Mouse (Mus musculus): ENCODE data around the gene Zwint.
A peak's percentile ranks its signal among the peaks of the same experiment; 100 is the strongest.

Gene Zwint

DNA sequence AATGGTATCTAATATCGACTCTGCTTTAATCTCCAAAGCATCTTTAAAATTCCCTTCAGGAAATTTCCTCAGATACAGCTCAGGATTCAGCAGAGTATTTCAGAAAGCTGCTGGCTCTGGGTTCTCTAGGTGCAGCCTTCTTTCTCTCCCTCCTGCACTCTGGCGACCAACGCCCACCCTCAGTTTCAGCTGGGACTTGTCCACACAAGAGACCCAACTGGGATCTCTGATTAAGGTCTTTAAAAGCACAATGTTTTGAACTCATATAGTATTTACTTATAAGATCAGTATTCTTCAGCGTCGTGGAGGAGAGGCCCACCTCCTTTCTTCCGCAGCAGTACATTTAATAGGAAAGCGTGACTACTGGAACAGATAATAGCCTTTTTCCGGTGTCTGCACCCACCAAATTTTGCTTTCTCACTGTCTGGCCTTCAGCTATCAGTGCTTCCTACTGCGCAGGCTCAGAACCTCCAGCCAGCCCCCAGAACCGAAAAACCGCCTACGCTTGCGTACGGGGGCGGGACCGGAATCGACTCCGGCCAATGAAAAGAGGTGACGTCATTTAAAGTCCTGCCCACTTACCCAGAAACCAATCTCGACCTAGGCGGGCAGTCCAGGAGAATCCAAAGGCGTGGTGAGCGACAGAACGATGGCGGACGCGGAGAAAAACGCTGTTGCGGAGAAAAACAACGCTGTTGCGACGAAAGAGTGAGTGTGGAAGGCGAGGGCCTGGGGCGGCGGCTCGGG is at the start of gene Zwint:
TSS of gene Zwint (plus strand) at position 576 of the 747 bp plus-strand sequence.
- DNase-seq (ENCODE audit: low read depth) = peak; percentile 97

DNA sequence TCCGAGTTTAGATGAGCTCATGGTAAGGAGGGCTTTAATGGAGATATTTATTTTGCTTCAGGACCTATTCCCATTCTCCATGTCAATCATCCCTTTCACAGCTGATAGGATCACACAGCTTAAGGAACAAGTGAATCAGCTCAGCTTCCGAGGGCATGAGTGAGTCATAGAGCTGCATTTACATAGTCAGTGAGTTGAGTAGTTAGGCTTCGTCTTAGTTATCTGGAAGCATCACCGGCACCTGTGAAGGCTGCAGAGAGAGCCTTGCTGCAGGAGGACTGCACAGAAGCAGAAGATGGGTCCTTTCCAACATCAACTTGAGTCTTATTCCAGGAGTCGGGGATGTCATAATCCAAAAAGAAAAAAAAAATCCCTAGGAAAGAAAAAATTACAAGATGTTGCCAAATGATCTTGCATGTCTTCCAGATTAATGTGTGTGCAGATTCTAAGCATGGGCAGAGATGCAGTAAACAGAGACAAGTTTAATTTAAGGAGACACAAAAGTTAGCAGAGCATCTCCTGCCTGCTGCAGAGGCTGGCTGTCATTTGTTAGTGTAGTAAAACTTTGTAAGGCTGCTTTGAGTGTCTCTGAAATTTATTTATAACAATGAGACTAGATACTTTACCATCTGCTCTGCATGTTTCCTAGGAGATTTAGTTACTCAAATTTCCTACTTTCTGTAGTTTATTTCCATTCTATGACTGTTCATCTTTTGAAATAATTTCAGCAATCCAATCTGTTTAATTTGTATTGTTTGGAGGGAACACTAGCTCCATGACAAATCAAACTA is 41.3 kb upstream of the Zwint start:
- DNase-seq (ENCODE audit: low read depth) = no peak

DNA sequence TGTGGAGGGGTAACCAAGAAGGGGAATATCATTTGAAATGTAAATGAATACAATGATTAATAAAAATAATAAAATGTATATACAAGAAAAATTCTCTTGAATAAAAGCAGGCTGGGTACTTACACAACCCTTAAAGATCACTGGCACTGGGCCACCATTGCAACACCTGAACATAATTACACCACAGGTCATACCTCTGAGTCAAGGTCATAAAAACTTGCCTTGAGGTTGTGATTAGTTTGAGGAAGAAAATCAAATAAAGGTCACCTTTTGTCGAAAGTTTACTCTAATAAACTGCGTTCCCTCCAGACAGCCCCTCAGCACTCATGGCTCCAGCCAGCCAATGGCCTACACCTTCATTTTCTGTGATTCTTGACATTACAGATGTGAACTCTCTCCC is 38.5 kb upstream of the Zwint start:
- DNase-seq (ENCODE audit: low read depth) = no peak

DNA sequence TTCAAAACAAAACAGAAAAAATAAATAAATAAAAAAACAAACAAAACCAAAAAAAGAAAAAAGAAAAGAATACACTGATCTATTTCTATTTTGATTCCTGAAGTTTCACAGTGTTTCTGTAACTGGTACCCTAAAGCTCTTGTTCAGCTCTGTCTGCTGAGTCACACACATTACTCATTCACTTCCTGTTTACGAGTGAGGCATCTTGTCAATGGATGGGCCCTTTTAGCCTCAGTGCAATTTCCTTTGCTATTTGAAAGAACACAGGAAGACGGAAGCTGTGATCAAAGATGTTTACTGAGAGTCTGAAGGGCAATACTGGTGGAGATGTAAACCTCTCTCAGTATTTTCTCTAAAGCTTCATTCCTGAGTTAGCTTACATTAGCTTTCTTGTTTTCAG is 34.1 kb upstream of the Zwint start:
- peak; percentile 5 for DNase-seq (ENCODE audit: low read depth)

DNA sequence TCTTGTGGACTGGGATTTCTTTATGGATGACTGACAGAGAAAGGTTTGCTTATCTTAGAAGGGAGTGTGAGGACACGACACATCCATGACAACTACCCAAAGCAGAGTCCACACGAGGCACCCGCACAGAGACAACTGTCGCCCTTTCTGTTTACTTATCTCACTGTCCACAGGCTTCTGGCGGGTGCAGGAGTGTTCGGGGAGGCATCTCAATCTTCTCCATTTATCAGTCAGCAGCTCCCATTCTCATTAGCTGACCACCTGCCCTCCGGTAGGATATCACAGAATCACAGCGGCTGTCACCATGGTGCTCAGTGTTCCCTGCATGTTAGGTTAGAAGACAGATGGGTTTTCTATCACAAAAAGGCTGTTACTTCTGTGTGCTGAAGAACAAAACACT is 31.1 kb upstream of the Zwint start:
- no peak for DNase-seq (ENCODE audit: low read depth)

DNA sequence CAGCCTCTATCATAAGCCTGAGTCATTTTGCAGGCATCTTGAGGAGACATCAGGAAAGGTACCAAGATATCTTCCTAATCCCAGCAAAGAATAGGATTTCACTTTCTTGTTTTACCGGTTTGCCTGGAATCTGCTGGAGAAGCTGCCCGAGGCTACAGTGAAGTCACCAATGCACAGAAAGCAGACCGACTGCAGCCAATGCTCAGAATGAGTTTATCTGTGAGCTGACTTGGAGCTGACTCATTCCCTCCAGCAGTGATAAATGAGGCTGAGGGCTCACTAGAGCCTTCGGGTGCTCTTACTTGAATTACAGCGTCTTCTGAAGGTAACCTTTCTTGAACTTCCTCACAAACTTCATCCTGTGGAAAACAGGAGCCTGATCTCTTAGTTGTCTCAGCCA is 20.5 kb upstream of the Zwint start:
- DNase-seq (ENCODE audit: low read depth) = no peak

DNA sequence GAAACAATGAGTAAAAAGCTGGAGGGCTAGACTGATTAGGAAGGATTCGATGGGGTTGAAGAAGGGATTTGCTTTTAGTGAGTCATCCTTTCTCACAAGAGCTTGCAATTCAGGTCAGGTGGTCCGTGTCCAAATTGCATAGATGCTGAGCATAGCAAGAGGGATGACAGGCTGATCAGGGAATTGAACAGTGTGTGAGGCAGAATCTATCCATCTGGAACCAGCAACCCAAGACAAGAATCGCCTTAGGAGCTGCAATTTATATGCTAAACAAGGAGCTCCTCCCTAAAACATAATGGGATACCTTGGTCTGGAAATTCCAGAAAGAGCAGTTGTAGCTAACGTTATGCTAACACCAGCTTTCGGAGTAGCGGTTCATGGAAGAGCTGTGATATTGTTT is 3.8 kb upstream of the Zwint start:
- no peak for DNase-seq (ENCODE audit: low read depth)

DNA sequence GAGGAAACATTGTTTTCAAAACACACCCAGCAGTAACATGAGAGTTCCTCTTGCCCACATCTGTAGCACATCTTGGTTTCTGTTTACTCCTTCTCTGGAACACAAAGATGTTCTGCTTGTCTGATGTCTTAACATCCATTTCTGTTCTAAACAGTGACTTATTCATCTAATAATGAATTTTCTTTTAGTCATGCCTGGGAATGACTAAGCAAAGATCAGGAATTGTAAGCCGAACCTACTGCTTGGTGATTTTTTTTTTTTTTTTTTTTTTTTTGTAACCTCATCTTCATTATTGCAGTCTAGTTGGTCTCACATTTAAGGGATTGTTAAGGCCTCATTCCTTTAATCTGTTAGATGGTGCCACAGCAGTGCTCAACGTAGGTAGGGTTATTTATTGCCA is 848 bp upstream of the Zwint start:
- no peak for DNase-seq (ENCODE audit: low read depth)

DNA sequence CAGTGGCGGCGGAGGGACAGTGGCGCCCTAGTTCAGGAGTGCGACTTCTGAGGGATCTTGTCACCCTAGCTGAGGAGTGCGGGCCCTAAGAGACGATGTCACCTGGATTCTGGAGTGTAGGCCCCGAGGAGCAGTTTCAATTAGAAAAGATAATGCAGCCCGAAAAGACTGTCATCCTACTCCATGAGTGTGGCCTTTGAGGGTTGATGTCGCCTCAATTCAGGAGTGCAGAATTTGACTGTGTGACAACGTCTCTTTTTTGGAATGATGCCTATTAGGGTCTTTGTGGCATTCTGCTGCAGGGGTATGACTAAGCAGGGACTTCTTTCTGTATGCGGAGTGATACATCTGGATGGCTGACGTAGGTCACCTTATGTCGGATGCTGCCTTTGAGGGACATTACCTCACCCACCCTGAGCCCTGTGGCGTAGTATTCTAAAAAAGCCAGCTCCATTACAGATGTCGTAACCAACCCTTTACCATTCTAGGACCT is 418 bp downstream of the Zwint start:
- DNase-seq (ENCODE audit: low read depth) = peak; percentile 62

DNA sequence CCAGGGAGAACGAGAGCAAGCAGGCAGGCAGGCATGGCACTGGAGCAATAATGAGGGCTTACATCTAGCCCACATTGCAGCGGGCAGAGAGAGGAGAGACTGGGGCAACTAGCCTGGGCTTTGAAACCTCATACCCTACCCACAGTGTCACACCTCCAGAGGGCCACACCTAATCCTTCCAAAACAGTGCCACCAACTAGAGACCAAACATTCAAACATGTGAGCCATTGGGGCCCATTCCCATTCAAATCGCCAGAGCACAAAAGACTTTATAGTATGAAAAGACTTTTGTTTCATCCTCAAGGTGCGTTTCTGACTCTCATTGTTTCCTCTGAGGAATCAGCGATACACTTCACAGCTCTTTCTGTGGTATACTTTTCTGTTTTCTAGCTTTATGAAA is 4.6 kb downstream of the Zwint start:
- DNase-seq (ENCODE audit: low read depth) = no peak

DNA sequence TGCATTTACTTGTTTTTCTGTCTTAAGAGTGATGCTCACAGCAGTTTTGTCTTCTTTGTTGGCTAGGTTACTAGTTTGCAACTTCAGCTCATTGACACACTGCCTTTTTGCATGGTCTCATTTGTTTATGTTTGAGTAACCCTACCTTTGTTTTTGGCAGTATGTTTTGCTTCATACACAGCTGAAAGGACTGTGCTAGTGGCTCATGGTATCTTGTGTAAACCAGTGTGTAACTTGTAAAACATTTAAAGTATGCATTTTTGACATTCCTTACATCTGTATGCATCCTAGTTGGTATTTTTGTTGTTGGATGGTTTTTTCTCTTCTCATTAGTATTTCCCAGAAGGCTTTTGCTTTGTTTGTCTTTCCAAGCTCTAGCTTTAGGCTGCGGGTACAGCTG is 5.7 kb downstream of the Zwint start:
- no peak for DNase-seq (ENCODE audit: low read depth)

DNA sequence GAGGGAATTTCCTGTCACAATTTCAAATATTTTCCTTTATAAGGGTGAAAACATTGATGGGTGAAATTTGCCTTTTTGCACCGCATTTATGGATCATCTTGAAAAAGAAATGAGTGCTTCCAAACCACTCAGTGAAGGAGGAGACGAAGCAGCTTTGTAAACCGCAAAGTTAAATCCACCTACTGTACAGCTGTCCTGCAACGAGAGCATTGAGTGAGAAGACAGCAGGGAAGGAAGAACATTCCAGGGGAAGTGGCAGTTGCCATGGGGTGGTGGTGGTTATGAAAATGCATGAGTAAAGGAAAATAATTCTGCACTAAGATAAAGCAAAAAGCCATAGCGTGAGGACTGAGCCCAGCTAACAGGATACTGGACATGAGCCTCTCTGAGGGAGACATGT is 13.2 kb downstream of the Zwint start:
- DNase-seq (ENCODE audit: low read depth) = no peak

DNA sequence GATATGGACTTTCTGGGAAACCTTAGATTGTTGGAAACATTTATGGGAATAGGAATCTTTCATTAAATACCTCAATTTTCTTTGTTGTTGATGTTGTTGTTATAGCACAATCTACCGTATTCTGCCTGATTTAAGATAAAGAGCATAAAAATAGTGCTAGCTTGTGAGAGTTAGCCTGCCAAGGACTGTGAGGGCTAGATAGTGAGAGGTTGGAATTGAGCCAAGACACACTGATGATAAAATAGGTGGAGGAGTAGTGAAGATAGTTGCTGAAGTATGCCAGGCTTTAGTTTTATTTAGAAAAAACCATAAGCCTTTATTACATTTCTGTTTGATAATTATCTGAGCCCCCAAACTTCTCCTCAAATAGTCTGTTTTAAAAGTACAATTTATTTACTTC is 14.4 kb downstream of the Zwint start:
- no peak for DNase-seq (ENCODE audit: low read depth)

DNA sequence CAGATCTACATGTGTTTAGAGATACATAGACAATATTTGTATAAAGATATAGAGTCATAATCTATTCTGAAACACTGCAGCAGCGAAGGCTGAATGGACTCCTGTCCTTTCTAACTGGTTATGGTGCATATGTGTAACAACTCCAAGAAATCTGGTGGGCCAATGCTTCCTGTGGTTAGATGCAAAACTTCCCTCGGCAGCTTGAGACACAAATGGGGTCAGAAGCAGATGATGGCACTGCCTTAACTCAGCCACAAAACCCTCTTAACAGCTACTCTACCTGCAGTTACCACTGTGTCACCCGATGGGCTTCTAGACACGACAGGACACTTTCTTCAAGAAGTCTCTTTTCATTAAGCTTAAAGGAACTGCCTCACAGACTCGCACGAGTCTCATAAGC is 21.3 kb downstream of the Zwint start:
- DNase-seq (ENCODE audit: low read depth) = no peak

DNA sequence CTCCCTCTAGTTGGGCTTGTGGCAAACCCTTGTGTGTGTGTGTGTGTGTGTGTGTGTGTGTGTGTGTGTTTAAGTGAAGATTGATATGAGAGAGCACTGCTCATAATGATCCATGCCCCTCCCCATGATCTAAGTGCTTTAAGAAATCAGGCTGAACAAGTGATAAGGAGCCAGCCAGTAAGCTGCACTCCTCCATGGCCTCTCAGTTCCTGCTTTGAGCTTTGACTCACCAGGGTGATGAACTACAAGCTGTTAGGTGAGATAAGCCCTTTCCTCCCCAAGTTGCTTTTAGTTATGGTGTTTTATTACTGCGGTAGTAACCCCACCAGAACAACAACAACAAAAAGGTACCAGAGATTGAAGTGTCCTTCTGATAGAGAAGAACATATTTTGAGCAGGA is 21.9 kb downstream of the Zwint start:
- no peak for DNase-seq (ENCODE audit: low read depth)

DNA sequence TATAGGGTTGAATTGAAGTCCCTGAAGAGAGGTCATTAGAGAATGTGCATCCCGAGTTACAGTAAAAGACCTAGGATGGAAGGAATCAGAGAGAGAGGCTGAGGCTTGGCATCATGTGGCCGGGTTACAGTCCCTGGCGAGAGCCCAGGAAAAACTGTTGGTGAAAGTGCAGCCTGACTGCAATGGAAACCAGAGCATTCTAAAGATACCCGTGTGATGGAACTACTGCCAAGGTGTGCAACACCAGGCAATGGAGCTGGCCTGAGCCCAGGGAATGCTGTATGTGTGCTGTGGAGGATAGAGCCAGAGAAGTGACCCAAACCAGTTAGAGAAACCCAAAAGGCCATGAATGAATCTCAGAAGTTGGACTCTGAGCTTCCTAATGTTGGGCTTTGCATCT is 24.4 kb downstream of the Zwint start:
- no peak for DNase-seq (ENCODE audit: low read depth)

DNA sequence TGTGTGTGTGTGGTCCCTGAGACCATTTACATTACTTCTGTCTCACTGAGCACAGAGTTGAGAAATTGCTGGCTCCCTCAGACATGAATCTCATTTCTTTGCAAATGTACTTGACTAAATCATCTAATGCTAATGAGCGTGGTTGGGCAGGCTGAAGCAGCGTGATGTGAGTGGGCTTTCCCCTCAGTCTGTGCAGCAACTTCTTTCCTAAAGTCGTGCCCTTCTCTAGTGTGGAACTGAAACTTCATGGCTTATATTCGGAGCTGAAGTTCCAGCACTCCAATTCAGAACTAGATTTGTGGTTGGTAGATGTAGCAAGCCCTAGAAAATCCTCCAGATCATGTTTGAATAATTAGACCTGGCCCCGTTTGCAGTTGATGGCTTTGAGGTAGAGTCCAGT is 46.4 kb downstream of the Zwint start:
- DNase-seq (ENCODE audit: low read depth) = no peak

DNA sequence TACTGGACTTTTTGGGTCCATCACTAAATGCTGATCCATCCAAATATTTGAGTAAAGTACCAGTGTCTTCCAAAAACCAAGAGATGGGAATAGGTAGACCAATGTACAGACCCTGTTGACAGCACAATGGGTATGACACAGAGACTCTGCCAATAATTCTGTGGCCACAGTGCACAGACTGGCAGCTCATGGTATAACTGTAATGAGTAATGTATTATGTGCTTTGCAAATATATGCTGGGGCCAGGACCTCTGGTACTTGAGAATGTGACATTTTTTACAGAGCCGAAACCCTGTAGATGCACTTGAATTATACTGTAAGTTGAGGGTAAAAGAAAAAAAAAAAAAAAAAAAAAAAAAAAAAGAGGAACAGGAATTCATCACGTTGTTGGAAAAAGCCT is 59.1 kb downstream of the Zwint start:
- no peak for DNase-seq (ENCODE audit: low read depth)

All from c-Kit-positive CD71-negative TER-119-negative erythroid progenitor cells, embryonic 14.5 days (primary cell).